Mouse (Mus musculus) neutrophil, adult 59 days (primary cell): ENCODE results near the gene Pygo1. TPM values are rescaled to one million over a fixed set of nuclear protein-coding genes. Genes with fewer than 3 reads are reported as not detected.

Experiments
- total RNA-seq, 2 experiments: library from RNA; stranded (reverse); gene quantifications; 1 replicate in 1 of 2; 2 replicates in 1 of 2; pipeline ENCODE4 v1.2.4; 2023

Pygo1 gene
- total RNA-seq: not detected

DNA sequence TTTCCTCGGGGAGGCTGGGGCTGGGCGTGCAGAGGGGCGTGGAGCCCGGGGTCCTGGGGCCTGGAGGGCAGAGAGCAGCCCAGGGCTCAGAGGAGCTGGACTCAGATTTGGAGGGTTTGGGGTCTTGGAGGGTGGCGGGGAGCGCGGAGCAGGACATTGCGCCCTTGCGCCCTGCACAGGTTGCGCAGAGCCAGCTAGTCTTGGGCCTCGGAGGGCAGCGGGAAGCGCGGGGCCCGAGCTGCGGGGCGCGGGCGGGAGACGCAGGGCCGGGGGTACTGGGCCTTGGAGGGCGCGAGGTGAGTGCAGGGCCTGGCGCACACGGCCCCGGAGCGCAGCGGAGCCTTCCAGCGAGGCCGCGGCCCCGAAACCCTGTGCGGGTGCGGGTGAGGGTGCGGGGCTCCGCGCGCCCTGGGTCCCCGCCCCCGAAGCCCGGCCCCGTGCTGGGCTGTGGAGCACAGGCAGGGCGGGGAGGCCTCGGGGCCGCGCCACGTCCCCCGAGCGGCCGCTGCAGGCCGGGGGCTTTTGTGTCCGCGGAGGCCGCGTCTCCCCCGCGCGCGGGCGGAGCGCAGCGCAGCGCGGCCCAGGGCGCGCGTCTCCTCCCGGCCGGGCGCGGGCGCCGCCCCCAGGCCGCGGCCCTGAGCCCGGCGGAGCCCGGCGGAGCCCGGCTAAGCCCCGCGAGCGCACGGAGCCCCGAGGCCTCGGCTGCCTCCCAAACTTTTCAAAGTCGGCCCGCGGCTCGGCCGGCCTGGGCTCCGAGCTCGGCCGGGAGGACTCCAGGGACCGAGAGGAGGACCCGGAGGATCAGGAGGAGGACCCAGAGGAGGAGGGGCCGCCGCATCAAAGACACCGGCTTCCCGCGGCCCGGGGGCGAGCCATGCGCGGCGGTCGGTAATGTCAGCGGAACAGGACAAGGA is at the start of gene Pygo1:
TSS of gene Pygo1 (plus strand) at position 625 of the 914 bp plus-strand sequence.

DNA sequence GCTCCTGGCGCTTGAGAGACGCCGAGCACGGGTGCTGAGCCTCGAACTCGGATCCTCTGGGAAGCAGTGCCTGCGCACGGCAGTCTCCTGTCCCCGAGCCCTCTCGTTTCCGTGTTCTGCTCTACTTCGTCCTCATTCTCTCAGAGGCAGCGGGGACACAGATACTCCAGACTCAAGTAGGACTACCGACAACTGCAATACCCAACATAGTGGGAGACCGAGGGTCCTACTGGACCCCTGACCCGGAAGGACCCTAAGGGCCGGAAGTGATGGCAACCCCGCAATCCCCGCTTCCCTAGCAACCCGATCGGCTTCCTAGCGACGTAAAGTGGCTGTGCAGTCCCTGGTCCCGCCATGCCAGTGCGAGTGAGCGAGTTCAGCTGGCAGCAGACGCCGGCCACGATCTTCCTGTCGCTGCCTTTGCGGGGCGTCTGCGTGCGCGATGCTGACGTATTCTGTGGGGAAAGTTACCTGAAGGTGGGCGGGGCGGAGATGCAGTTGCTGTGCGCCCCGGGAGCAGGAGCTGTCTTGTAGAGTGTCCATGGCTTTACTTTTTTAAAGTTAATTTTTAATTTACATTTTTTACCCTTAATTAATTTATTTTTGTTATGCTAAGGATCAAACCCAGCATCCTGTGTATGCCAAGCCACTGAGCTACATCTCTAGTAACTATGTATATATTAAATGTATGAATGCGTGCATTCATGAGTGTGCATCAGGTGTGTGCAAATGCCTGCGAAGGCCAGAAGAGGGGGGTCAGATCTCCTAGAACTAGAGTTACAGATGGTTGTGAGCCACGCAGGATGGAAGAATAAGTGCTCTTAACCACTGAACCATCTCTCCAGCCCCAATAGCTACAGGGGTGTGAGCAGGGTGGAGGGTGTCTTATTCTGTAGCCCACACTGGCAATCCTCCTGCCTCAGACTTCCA is 33.3 kb downstream of the Pygo1 start, which contains the start of the genes Dyx1c1 and Gm44503:
TSS of gene Dyx1c1 (plus strand) at position 265 of the 930 bp plus-strand sequence.
TSS of gene Gm44503 (plus strand) at position 332 of the 930 bp plus-strand sequence.

DNA sequence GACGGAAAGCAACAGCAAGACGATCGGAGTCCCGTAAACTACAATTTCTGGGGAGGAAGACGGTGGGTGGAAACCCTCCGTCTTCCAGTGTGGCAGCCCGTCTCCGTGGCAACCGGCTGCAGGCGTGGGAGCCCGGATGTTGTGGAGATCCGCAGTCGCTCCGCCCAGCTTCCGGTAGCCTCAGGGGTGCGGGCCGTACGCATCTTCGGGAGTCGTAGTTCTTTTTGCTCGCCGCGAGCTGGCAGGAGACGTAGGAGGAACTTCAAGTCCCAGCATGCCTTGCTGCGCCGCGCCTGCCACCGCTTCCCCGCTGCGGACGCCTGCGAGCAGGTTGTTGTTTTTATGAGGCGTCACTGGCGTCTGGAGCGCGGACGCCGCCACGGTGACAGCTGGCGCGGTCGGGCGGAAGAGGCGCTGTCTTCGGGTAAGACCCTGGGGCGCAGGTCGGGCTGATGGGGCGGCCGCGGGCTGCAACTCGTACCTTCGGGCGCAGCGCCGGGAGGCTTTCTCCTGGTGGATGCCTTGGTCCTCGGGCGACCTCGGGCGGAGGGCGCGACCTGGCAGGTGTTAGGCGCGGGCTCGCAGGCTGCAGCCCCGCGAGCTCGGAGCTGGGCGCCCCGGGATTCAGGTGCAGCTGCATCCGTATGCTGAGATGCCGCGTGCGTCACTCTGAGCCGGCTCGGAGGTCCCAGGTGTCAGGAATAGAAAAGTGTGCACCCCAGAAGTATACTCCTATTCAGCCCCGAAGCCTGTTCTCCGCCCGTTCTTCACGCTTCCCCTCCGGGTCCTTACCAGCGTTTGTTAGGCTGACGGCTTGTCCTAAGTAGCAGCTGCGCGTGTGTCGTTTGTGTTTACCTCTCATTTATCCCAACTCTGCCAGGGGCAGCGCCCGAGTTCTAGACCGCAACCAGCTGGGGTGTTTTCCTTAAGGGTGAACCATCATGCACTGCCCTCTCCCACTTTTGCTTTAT is 60.1 kb downstream of the Pygo1 start, which contains the start of the genes Ccpg1os and Ccpg1:
TSS of gene Ccpg1os (minus strand) at position 133 of the 971 bp plus-strand sequence.
TSS of gene Ccpg1 (plus strand) at position 180 of the 971 bp plus-strand sequence.

Other genes starting within 250 kb of the Pygo1 start
- gene Prtg, start 118.8 kb upstream of the Pygo1 start, total RNA-seq: not detected
- gene Dyx1c1, start 33.1 kb downstream of the Pygo1 start, total RNA-seq: under 1 TPM; 0.31 to 0.78 TPM
- not detected for gene Gm44503, start 33.2 kb downstream of the Pygo1 start, total RNA-seq
- 1 to 10 TPM; 1.9 to 2.8 TPM for gene Ccpg1os, start 59.7 kb downstream of the Pygo1 start, total RNA-seq
- 100 to 1,000 TPM; 296 to 332 TPM for gene Ccpg1, start 59.8 kb downstream of the Pygo1 start, total RNA-seq
- 10 to 100 TPM; 25.3 to 28.4 TPM for gene Pigb, start 114.7 kb downstream of the Pygo1 start, total RNA-seq
- 100 to 1,000 TPM; 203 to 213 TPM for gene Rab27a, start 119.2 kb downstream of the Pygo1 start, total RNA-seq
- gene Khdc3, start 176.2 kb downstream of the Pygo1 start, total RNA-seq: 10 to 100 TPM; 16.0 to 20.1 TPM
- not detected for gene Gm20509, start 176.8 kb downstream of the Pygo1 start, total RNA-seq
- gene Rsl24d1, start 187.8 kb downstream of the Pygo1 start, total RNA-seq: 10 to 100 TPM; 38.2 to 45.7 TPM